Mouse (Mus musculus) lung, postnatal 0 days (tissue): ENCODE data around the gene Ntrk2.

ENCODE experiments used
- CTCF ChIP-seq: IDR thresholded peaks from 2 replicates; pipeline ENCODE4 v1.5.1; 2016; ENCODE audit warnings: antibody characterized with exemption, mild to moderate bottlenecking
- EP300 ChIP-seq: IDR thresholded peaks from 2 replicates; pipeline ENCODE4 v1.6.1; 2016; ENCODE audit warnings: antibody characterized with exemption, mild to moderate bottlenecking, control low read depth

GRCm38 (mm10) chr13:58882468-58882867, 76.1 kb downstream of the Ntrk2 start:
- no peak for TF ChIP-seq EP300
- TF ChIP-seq CTCF = no peak
